Mouse (Mus musculus) embryo, embryonic 11 days (tissue): ENCODE results near the gene Sptbn1.

Experiments used
- DNase-seq: peaks from one replicate; pipeline ENCODE4 v3.0.0-alpha.2; 2015

Sptbn1 gene

GRCm38 (mm10) chr11:30210100-30210811 lies 57.7 kb downstream of the Sptbn1 start:
- DNase-seq = no peak

- no peak for DNase-seq
Measured at GRCm38 (mm10) chr11:30209495-30209894, 58.5 kb downstream of the Sptbn1 start.

- no peak for DNase-seq
Measured at GRCm38 (mm10) chr11:30204398-30204797, 63.6 kb downstream of the Sptbn1 start.

GRCm38 (mm10) chr11:30200391-30200790 lies 67.6 kb downstream of the Sptbn1 start:
- no peak for DNase-seq

- peak; percentile 91 for DNase-seq
Measured at GRCm38 (mm10) chr11:30198091-30198675, 69.8 kb downstream of the Sptbn1 start.

GRCm38 (mm10) chr11:30197564-30198090 lies 70.3 kb downstream of the Sptbn1 start:
- peak; percentile 67 for DNase-seq

GRCm38 (mm10) chr11:30196368-30197070 lies 71.5 kb downstream of the Sptbn1 start:
- no peak for DNase-seq

- DNase-seq = no peak
Measured at GRCm38 (mm10) chr11:30195756-30196155, 72.2 kb downstream of the Sptbn1 start.

- no peak for DNase-seq
Measured at GRCm38 (mm10) chr11:30194800-30195199, 73.2 kb downstream of the Sptbn1 start.

- no peak for DNase-seq
Measured at GRCm38 (mm10) chr11:30190959-30191358, 77.0 kb downstream of the Sptbn1 start.

- DNase-seq = no peak
Measured at GRCm38 (mm10) chr11:30190119-30190518, 77.9 kb downstream of the Sptbn1 start.

GRCm38 (mm10) chr11:30186902-30187470 lies 81.0 kb downstream of the Sptbn1 start:
- DNase-seq = no peak

GRCm38 (mm10) chr11:30184527-30184926 lies 83.4 kb downstream of the Sptbn1 start:
- DNase-seq = no peak

- DNase-seq = no peak
Measured at GRCm38 (mm10) chr11:30182716-30183411, 85.1 kb downstream of the Sptbn1 start.

- DNase-seq = no peak
Measured at GRCm38 (mm10) chr11:30178193-30178592, 89.8 kb downstream of the Sptbn1 start.

- DNase-seq = no peak
Measured at GRCm38 (mm10) chr11:30177145-30177840, 90.7 kb downstream of the Sptbn1 start.

GRCm38 (mm10) chr11:30176111-30176510 lies 91.9 kb downstream of the Sptbn1 start:
- DNase-seq = no peak

- no peak for DNase-seq
Measured at GRCm38 (mm10) chr11:30175623-30176022, 92.4 kb downstream of the Sptbn1 start.

GRCm38 (mm10) chr11:30171586-30172178 lies 96.3 kb downstream of the Sptbn1 start:
- no peak for DNase-seq

- no peak for DNase-seq
Measured at GRCm38 (mm10) chr11:30171184-30171583, 96.8 kb downstream of the Sptbn1 start.

- DNase-seq = no peak
Measured at GRCm38 (mm10) chr11:30166551-30166922, 101.4 kb downstream of the Sptbn1 start.
